Mouse (Mus musculus): ENCODE data around the gene Gal3st4. TPM values are rescaled to one million over a fixed set of nuclear protein-coding genes. Genes with fewer than 3 reads are reported as not detected.

Gene Gal3st4
- total RNA-seq, 2 experiments from 2014 or later = 0.54 to 0.64 TPM

- no peak for DNase-seq (ENCODE audit: low spot score in 2 of 2)
These were observed 9.9 kb downstream of the Gal3st4 start for GRCm38 (mm10) chr5:138262582-138263240.

GRCm38 (mm10) chr5:138262001-138262400 is 10.6 kb downstream of the Gal3st4 start:
- no peak for DNase-seq (ENCODE audit: low spot score in 2 of 2)

GRCm38 (mm10) chr5:138260834-138261233 is 11.8 kb downstream of the Gal3st4 start:
- no peak for DNase-seq (ENCODE audit: low spot score in 2 of 2)

- no peak for DNase-seq (ENCODE audit: low spot score in 2 of 2)
These were observed 12.6 kb downstream of the Gal3st4 start for GRCm38 (mm10) chr5:138260051-138260450.

- DNase-seq (ENCODE audit: low spot score in 2 of 2) = no peak
These were observed 13.6 kb downstream of the Gal3st4 start for GRCm38 (mm10) chr5:138258993-138259392.

- DNase-seq (ENCODE audit: low spot score in 2 of 2) = no peak
These were observed 14.1 kb downstream of the Gal3st4 start for GRCm38 (mm10) chr5:138258542-138258941.

- DNase-seq (ENCODE audit: low spot score in 2 of 2) = no peak
These were observed 14.6 kb downstream of the Gal3st4 start for GRCm38 (mm10) chr5:138258078-138258477.

- no peak for DNase-seq (ENCODE audit: low spot score in 2 of 2)
These were observed 15.1 kb downstream of the Gal3st4 start for GRCm38 (mm10) chr5:138257585-138257978.

GRCm38 (mm10) chr5:138256966-138257584 is 15.6 kb downstream of the Gal3st4 start:
- no peak for DNase-seq (ENCODE audit: low spot score in 2 of 2)

GRCm38 (mm10) chr5:138256094-138256467 is 16.6 kb downstream of the Gal3st4 start:
- DNase-seq (ENCODE audit: low spot score in 2 of 2) = no peak

- DNase-seq (ENCODE audit: low spot score in 2 of 2) = peak; percentile 75 to 85
These were observed 17.1 kb downstream of the Gal3st4 start, which contains the start of gene Lamtor4 for GRCm38 (mm10) chr5:138255353-138256093. Gene Lamtor4, plus strand, starts transcription at chr5:138255482.

GRCm38 (mm10) chr5:138253061-138253460 is 19.6 kb downstream of the Gal3st4 start:
- no peak for DNase-seq (ENCODE audit: low spot score in 2 of 2)

GRCm38 (mm10) chr5:138251144-138251543 is 21.5 kb downstream of the Gal3st4 start:
- no peak for DNase-seq (ENCODE audit: low spot score in 2 of 2)

- no peak for DNase-seq (ENCODE audit: low spot score in 2 of 2)
These were observed 31.1 kb downstream of the Gal3st4 start for GRCm38 (mm10) chr5:138241511-138241910.

- DNase-seq (ENCODE audit: low spot score in 2 of 2) = no peak
These were observed 38.4 kb downstream of the Gal3st4 start for GRCm38 (mm10) chr5:138234224-138234623.

- no peak for DNase-seq (ENCODE audit: low spot score in 2 of 2)
These were observed 38.9 kb downstream of the Gal3st4 start for GRCm38 (mm10) chr5:138233778-138234177.

- DNase-seq (ENCODE audit: low spot score in 2 of 2) = no peak
These were observed 43.1 kb downstream of the Gal3st4 start for GRCm38 (mm10) chr5:138229511-138229910.

- DNase-seq (ENCODE audit: low spot score in 2 of 2) = no peak
These were observed 44.6 kb downstream of the Gal3st4 start for GRCm38 (mm10) chr5:138228026-138228425.

GRCm38 (mm10) chr5:138227367-138227766 is 45.3 kb downstream of the Gal3st4 start:
- DNase-seq (ENCODE audit: low spot score in 2 of 2) = no peak

- DNase-seq (ENCODE audit: low spot score in 2 of 2) = no peak
These were observed 46.1 kb downstream of the Gal3st4 start for GRCm38 (mm10) chr5:138226491-138226890.

GRCm38 (mm10) chr5:138225700-138226099 is 46.9 kb downstream of the Gal3st4 start, which contains the start of gene Nxpe5:
Gene Nxpe5, plus strand, starts transcription at chr5:138225898.
- no peak for DNase-seq (ENCODE audit: low spot score in 2 of 2)

- no peak for DNase-seq (ENCODE audit: low spot score in 2 of 2)
These were observed 49.4 kb downstream of the Gal3st4 start for GRCm38 (mm10) chr5:138223287-138223686.
